Mouse (Mus musculus) megakaryocyte, embryonic 14.5 days (primary cell): ENCODE results near the gene Slc39a11. TPM values are rescaled to one million over a fixed set of nuclear protein-coding genes. Genes with fewer than 3 reads are reported as not detected.
A peak's percentile ranks its signal among the peaks of the same experiment; 100 is the strongest.

ENCODE experiments used
- H3K27me3 ChIP-seq: replicated peaks from 2 replicates; pipeline ENCODE3; 2012; ENCODE audit warnings: inconsistent platforms
- H3K36me3 ChIP-seq: replicated peaks from 2 replicates; pipeline ENCODE3; 2012; ENCODE audit warnings: low read length, inconsistent platforms, mixed read lengths
- H3K4me1 ChIP-seq: 2 replicates; pipeline ENCODE4 v1.6.1; 2012; ENCODE audit warnings: inconsistent platforms
- H3K4me3 ChIP-seq: replicated peaks from 2 replicates; pipeline ENCODE3; 2012; ENCODE audit warnings: moderate library complexity, mild to moderate bottlenecking, inconsistent platforms
- H3K9me3 ChIP-seq: 2 replicates; pipeline ENCODE4 v1.6.1; 2012; ENCODE audit warnings: inconsistent platforms
- FLI1 ChIP-seq: IDR thresholded peaks from 2 replicates; pipeline ENCODE4 v1.6.1; 2012; ENCODE audit warnings: low read length, inconsistent platforms, mixed read lengths
- GATA1 ChIP-seq: IDR thresholded peaks from 3 replicates; pipeline ENCODE4 v1.6.1; 2012; ENCODE audit warnings: mixed read lengths, low read length, inconsistent platforms, borderline replicate concordance
- polyA plus RNA-seq: library from polyadenylated mRNA; stranded (reverse); fragments of >175 nt; gene quantifications from 2 replicates; pipeline ENCODE4 v1.2.3, GENCODE M21; 2012; ENCODE audit warnings: low replicate concordance; ENCODE audit not compliant: insufficient read depth

Gene Slc39a11
- polyA plus RNA-seq, 1 experiment: 20.6 TPM

DNA sequence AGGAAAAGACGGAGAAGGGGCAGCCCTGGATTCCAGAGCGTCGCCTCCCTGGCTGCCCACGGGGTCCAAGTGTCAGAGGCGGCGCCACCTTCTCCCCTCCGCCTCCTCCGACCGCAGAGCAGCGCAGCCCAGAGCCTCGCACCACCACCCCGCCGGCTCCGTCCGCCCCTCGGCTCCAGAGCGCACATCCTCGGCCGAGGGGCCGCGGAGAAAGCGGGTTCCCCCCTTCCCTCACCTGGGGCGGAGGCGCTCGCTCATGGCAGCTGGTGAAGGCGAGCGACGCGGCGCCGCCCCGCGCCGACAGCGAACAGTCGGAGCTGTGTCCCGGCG, 33.7 kb upstream of the Slc39a11 start:
- H3K36me3 ChIP-seq: peaks cover 29% of the 10 kb centered on the region
- H3K27me3 ChIP-seq: no peaks in the 10 kb centered on the region
- no peaks in the 10 kb centered on the region for H3K9me3 ChIP-seq
- peaks cover 68% of the 10 kb centered on the region for H3K4me1 ChIP-seq
- TF ChIP-seq FLI1 (no peak), GATA1 (no peak)
- peak overlapping the region; percentile 99 for H3K4me3 ChIP-seq

DNA sequence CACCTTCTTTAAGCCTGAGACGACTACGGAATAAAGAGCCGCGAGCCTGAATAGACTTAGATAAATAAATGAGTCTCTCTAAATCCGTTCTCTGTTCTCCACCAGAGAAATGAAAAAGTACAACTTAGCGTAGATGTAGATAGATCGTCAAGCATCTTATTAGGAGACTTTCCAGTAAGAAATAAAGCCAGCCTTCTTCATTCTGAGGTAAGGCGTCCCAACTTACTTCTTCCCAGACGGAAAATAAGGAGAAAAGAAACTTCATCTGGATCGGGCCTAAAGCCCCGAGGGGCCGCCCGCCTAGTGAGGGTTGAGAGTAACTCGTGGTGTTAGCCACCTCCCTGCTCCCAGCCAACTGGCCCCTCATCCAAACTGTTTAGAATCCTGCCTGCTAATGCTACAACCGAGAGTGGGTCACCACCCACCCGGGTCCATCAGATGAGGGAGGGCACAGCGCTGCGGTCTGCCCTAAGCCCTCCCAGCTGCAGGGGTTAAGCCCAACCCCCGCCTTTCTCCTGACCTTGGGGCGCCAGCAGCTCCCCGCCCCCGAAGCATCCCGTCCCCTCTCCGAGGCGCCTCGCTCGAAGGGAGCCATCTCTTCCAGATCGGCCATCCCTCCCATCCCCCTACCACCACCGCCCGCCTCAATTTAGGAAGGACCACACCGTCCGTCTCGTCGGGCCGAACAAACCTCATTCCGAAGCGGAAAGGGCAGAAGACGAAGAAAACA, 33.2 kb upstream of the Slc39a11 start:
- H3K4me1 ChIP-seq: peaks cover 70% of the 10 kb centered on the region

DNA sequence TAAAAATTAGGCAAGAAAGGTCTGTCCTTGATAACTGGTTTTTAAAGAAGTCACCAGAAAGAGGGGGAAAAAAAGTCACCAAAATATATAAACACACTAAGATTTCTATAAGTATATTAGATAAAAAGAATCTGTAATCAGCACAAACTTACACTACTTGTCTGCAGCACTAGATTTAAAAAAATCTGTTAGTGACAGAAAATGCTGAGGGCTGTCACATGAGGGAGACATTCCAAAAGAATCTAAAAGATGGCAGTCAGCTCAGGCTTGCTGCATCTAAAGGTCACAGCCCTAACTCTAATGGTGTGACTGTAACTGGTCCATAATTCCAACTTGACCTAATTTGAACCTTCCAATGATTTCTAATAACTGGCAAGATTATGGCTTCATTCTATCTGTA, 32.1 kb upstream of the Slc39a11 start:
- peak overlapping the region; percentile 99 for H3K4me3 ChIP-seq
- H3K9me3 ChIP-seq: no peaks in the 10 kb centered on the region
- H3K36me3 ChIP-seq: peaks cover 31% of the 10 kb centered on the region
- peaks cover 76% of the 10 kb centered on the region for H3K4me1 ChIP-seq
- no peaks in the 10 kb centered on the region for H3K27me3 ChIP-seq
- TF ChIP-seq GATA1 (no peak), FLI1 (no peak)

More for the DNA sequence above, 33.2 kb upstream of the Slc39a11 start:
- H3K27me3 ChIP-seq: no peaks in the 10 kb centered on the region
- H3K4me3 ChIP-seq: peak overlapping the region; percentile 99
- H3K36me3 ChIP-seq: peaks cover 28% of the 10 kb centered on the region
- no peaks in the 10 kb centered on the region for H3K9me3 ChIP-seq
- TF ChIP-seq GATA1: no peak
- TF ChIP-seq FLI1: no peak

DNA sequence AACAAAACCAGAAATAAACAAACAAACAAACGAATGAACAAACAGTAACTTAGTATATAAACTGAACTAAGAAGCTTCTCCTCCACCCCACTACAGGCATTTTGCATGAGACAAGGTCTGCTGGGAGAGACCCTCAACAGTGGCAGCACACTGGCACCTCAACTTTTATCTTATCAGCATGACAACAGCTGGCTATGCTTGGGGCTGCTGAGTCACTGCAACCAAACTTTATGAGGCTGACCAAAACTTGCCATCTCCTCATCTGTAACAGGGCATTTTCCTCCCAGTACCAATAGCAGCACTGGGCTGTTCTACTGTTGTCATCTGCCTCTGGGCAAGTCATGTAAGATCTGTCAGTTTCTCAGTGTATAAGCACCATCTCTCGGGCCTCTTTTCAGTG, 31.1 kb upstream of the Slc39a11 start:
- TF ChIP-seq FLI1 (no peak), GATA1 (peak; percentile 53; the same call in 1 of the 3 replicates)
- peaks cover 76% of the 10 kb centered on the region for H3K4me1 ChIP-seq
- H3K27me3 ChIP-seq: no peaks in the 10 kb centered on the region
- no peaks in the 10 kb centered on the region for H3K9me3 ChIP-seq
- peaks cover 36% of the 10 kb centered on the region for H3K36me3 ChIP-seq
- peak overlapping the region; percentile 86 for H3K4me3 ChIP-seq

DNA sequence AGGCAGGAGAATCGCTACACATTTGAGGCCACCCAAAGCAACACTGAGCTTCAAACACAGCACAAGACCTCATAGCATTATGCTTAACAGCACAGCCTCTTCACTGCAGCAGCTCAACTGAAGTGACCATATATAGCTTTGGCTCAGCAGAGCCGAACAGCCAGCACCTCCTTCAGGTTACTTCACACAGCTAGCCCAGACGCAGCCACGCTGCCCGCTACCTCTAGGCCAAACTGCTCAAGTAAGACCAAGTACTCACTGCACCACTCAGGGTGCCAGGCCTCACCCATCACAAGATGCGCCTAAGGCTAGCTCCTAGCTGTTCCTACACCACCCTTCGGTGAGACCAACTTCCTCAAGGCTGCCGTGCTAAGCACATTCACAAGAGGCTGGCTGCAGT, 28.5 kb upstream of the Slc39a11 start:
- Histone ChIP-seq H3K4me1 (peaks cover 67% of the 10 kb centered on the region), H3K36me3 (peaks cover 61% of the 10 kb centered on the region), H3K27me3 (no peaks in the 10 kb centered on the region), H3K9me3 (no peaks in the 10 kb centered on the region), H3K4me3 (peak overlapping the region; percentile 31)
- TF ChIP-seq FLI1 (no peak), GATA1 (no peak)

DNA sequence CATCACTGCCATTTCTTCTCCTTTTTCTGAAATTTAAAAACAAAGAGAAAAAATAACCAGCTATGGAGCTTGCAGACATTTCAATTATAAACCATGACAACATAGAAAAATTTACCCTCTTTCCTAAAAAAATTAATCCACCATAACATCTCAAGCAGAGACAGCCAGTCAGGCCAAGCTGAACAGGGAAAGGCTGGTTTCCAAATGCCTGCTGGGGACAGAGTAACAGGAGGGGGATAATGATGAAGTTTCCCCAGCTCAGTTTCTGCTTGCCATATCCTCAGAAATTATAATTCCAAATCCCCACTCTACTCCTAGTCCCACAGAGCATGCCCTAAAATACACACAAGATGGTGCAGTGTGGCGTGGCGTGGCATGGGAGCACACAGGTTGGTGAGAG, 27.5 kb upstream of the Slc39a11 start:
- TF ChIP-seq FLI1 (no peak), GATA1 (no peak)
- no peaks in the 10 kb centered on the region for H3K9me3 ChIP-seq
- peak overlapping the region; percentile 56 for H3K4me3 ChIP-seq
- H3K36me3 ChIP-seq: peaks cover 69% of the 10 kb centered on the region
- H3K27me3 ChIP-seq: no peaks in the 10 kb centered on the region
- peaks cover 69% of the 10 kb centered on the region for H3K4me1 ChIP-seq

DNA sequence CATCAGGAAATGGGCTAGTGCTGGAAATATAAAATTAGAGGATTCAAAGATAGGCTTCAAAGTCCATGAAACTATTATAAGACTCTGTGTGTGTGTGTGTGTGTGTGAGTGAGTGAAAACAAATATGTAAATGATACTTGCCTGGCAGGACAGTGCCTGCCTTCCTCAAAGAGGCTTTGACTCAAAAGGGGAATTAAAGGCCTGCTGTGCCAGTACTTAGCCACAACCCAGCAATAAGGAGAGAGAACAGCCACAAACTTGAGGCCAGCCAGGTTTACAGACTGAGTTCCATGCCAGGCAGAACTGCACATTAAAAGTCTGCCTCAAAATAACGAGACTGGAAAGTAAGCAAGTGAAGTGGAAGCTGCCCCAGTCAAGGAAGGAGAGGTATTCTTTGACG, 27.0 kb upstream of the Slc39a11 start:
- Histone ChIP-seq H3K4me3 (no peak overlapping the region), H3K27me3 (no peaks in the 10 kb centered on the region), H3K4me1 (peaks cover 64% of the 10 kb centered on the region), H3K9me3 (no peaks in the 10 kb centered on the region), H3K36me3 (peaks cover 75% of the 10 kb centered on the region)
- TF ChIP-seq GATA1: no peak
- TF ChIP-seq FLI1: no peak

DNA sequence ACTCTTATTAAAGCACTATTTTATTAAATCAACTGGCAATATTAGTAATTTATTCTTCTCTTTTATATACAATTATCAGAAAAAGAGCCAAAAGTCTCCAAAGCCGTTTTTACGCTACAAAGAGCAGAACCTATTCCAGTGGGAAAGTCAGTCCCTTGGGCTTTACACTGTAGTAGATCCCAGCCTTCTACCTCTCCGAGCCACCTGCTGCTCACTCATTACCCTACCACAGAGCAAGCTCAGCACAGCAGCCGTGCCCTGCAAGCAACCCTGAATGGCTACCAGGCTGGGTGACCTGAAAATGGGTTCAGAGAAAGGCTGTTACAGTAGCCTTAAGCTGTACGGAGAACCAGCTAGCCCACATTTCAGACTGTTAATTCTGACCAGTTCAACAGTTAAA, 24.7 kb upstream of the Slc39a11 start:
- H3K4me3 ChIP-seq: no peak overlapping the region
- H3K36me3 ChIP-seq: peaks cover 87% of the 10 kb centered on the region
- no peaks in the 10 kb centered on the region for H3K27me3 ChIP-seq
- TF ChIP-seq GATA1: no peak
- TF ChIP-seq FLI1: no peak
- H3K4me1 ChIP-seq: peaks cover 56% of the 10 kb centered on the region
- H3K9me3 ChIP-seq: no peaks in the 10 kb centered on the region

DNA sequence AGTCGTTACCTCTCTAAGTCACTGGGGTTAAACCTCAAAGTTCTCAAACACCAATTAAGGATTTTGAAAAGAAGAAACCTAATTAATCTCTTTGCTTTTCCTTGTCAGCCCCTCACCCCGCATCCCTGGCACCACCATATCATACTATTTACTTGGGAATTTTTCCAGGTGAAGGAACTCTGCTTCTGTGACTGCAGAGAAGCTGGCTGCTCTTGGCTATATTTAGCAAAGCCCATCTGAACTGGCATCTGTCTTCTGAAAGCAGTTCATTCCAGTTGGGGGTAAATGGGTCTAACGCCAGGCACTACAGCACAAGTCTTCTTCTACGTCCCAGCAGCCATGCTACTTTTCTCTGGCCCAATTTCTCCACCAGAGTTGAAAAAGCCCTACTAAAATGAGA, 23.7 kb upstream of the Slc39a11 start:
- TF ChIP-seq GATA1 (no peak), FLI1 (no peak)
- Histone ChIP-seq H3K4me1 (peaks cover 58% of the 10 kb centered on the region), H3K9me3 (no peaks in the 10 kb centered on the region), H3K4me3 (no peak overlapping the region), H3K36me3 (peaks cover 92% of the 10 kb centered on the region), H3K27me3 (no peaks in the 10 kb centered on the region)

DNA sequence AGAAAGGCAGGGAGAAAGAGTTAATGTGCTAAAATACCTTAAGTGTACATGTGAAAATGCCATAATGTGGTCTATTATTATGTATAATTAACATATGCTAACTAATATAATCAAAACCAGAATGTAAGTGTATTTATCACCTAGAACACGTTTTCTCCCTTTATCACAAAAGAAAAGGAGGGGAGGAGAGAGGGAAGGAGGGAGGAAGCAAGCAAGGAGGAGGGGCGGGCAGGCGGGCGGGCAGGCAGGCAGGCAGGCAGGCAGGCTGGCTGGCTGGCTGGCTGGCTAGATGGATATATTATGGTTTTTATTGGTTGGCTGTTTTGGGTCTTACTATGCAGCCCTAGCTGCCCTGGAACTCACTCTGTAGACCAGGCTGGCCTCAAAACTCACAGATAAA, 19.8 kb upstream of the Slc39a11 start:
- peaks cover 90% of the 10 kb centered on the region for H3K36me3 ChIP-seq
- H3K4me1 ChIP-seq: peaks cover 60% of the 10 kb centered on the region
- TF ChIP-seq GATA1 (no peak), FLI1 (no peak)
- no peak overlapping the region for H3K4me3 ChIP-seq
- no peaks in the 10 kb centered on the region for H3K27me3 ChIP-seq
- H3K9me3 ChIP-seq: no peaks in the 10 kb centered on the region

DNA sequence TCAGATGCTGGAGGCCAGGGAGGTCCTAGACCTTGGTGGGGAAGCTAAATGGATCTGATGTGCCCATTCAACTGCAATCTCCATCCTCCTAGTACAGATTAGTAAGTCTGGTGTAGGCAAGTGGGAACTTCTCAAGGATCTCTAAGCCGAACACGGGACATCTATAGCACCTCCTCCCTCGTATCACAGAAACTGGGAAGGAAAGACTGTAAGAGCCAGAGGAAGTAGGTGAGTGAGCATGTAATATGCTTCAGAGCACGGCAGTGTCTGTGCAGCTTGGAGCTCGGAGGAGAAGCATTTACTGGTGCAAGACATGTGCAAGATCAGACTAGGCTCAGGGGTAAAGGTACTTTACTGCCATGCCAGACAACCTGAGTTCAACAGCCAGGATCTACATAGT, 19.0 kb upstream of the Slc39a11 start:
- Histone ChIP-seq H3K36me3 (peaks cover 90% of the 10 kb centered on the region), H3K9me3 (no peaks in the 10 kb centered on the region), H3K4me1 (peaks cover 63% of the 10 kb centered on the region), H3K27me3 (no peaks in the 10 kb centered on the region), H3K4me3 (no peak overlapping the region)
- TF ChIP-seq FLI1: no peak
- no peak for TF ChIP-seq GATA1
